Mouse (Mus musculus) midbrain, embryonic 15.5 days (tissue): ENCODE results near the gene 4930550C14Rik. TPM values are rescaled to one million over a fixed set of nuclear protein-coding genes. Genes with fewer than 3 reads are reported as not detected.
A peak's percentile ranks its signal among the peaks of the same experiment; 100 is the strongest.

Source experiments
- ATAC-seq: fragments of 200-750 bp; cut with Nextera tagmentation; replicated peaks from 2 replicates; pipeline ENCODE4 v1.8.0; 2017; ENCODE audit warnings: moderate TSS enrichment
- H3K27ac ChIP-seq: fragments of 300-500 bp; sonication (generic); 2 replicates; pipeline ENCODE4 v1.5.1; 2015; ENCODE audit warnings: mild to moderate bottlenecking, inconsistent platforms
- H3K27me3 ChIP-seq: fragments of 300-500 bp; sonication (generic); replicated peaks from 2 replicates; pipeline ENCODE4 v1.6.1; 2015; ENCODE audit warnings: inconsistent platforms
- H3K36me3 ChIP-seq: fragments of 300-500 bp; sonication (generic); replicated peaks from 2 replicates; pipeline ENCODE4 v1.6.1; 2015; ENCODE audit warnings: inconsistent platforms
- H3K4me1 ChIP-seq: fragments of 300-500 bp; sonication (generic); 2 replicates; pipeline ENCODE4 v1.6.1; 2015; ENCODE audit warnings: inconsistent platforms
- H3K4me2 ChIP-seq: fragments of 300-500 bp; sonication (generic); 2 replicates; pipeline ENCODE4 v1.6.1; 2015; ENCODE audit warnings: inconsistent platforms, mild to moderate bottlenecking, moderate library complexity
- H3K4me3 ChIP-seq: fragments of 300-500 bp; sonication (generic); 2 replicates; pipeline ENCODE4 v1.5.1; 2015; ENCODE audit warnings: mild to moderate bottlenecking, inconsistent platforms
- H3K9ac ChIP-seq: fragments of 300-500 bp; sonication (generic); 2 replicates; pipeline ENCODE4 v1.6.1; 2015; ENCODE audit warnings: mild to moderate bottlenecking, inconsistent platforms
- H3K9me3 ChIP-seq: fragments of 300-500 bp; sonication (generic); 2 replicates; pipeline ENCODE4 v1.6.1; 2016; ENCODE audit warnings: inconsistent platforms
- WGBS: fragments of 180-500 bp; shearing (Covaris S2); methylation state at CpG from one replicate; pipeline ENCODE4 v1.1.7; 2015; ENCODE audit warnings: mixed read lengths; 5-methylcytosine and 5-hydroxymethylcytosine counted together
- polyA plus RNA-seq: library from polyadenylated mRNA; unstranded; fragments of >200 nt; fragmentation: Nextera tagmentation; extraction: Ambion mirVana; gene quantifications from 2 replicates; pipeline ENCODE4 v1.2.1, GENCODE M21; 2015

Gene 4930550C14Rik
- polyA plus RNA-seq, 1 experiment from 2014 or later, result 0.13 TPM

DNA sequence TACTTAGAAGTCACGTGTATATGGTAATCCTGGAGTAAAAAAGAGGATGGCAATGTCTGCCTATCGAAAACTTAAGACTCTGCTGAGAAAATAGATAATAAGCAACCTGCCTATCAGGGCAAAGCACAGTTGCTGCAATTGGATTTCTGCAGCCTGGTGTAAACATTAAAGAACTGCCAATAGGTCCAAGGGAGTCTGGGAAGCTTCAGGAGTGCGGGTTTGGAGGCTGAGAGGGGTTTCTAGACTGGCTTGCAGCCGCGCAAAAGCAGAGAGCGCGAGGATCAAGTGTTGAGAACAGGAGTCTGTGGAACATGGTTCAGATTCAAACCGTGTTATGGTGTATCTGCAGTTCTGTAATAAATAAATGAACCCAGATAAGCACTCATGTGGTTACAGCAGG lies 17.3 kb upstream of the 4930550C14Rik start:
- Histone ChIP-seq H3K4me1 (0 out of 2 replicates have a peak, but pooled peaks cover 3% of the 10 kb centered on the region), H3K36me3 (no peaks in the 10 kb centered on the region), H3K27me3 (0 out of 2 replicates have a peak, but pooled peaks cover 3% of the 10 kb centered on the region), H3K9ac (0 out of 2 replicates have a peak overlapping the region, but pooled peaks have one; percentile 1), H3K4me3 (peak overlapping the region; percentile 71), H3K4me2 (peak overlapping the region; percentile 97), H3K27ac (peak overlapping the region; percentile 76), H3K9me3 (no peaks in the 10 kb centered on the region)
- WGBS, result 4% methylated on average over 8 of the region's 8 CpGs
- peak; percentile 25 for ATAC-seq

DNA sequence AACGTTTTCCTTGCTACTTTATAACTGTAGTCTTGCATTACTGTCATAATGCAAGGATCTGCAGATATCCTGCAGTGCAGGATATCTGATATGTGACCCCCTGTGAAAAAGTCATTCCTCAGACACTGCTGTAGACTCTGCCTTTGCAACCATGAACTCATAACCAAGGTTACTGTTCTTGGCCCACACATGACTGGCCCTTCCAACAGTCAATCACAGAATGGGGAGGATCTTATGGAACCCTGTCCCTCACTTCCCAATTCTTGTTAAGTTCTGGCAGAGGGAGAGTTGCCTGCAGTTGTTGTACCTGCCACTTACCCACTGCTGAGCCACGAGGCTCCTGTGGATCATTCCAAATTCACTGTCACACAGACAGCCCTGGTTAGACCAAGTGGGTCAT lies 14.7 kb upstream of the 4930550C14Rik start:
- Histone ChIP-seq H3K9ac (no peak overlapping the region), H3K9me3 (no peaks in the 10 kb centered on the region), H3K27me3 (0 out of 2 replicates have a peak, but pooled peaks cover 3% of the 10 kb centered on the region), H3K36me3 (no peaks in the 10 kb centered on the region), H3K4me3 (no peak overlapping the region), H3K4me1 (0 out of 2 replicates have a peak, but pooled peaks cover 3% of the 10 kb centered on the region), H3K27ac (no peak overlapping the region), H3K4me2 (no peak overlapping the region)
- 60% methylated on average over 2 of the region's 2 CpGs for WGBS
- no peak for ATAC-seq

DNA sequence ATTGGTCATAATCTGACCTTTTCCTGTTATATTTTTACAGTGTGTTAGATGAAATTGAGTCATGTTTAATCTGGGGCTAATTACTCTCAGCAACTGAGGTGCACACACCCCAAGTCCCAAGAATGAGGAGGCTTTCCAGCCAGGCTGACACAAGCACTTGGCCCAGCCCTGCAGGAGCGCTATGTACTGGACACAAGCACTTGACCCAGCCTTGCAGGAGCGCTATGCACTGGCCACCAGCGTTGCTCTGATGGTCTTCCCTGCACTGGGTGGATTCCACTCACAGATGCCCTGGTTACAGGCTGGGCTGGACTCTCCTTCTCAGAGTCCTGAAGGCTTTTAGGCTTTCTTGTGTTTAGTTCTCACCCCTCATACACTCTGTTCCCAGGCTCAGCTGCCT lies 13.0 kb upstream of the 4930550C14Rik start:
- H3K27ac ChIP-seq, result no peak overlapping the region
- no peak for ATAC-seq
- H3K36me3 ChIP-seq, result no peaks in the 10 kb centered on the region
- H3K9me3 ChIP-seq, result no peaks in the 10 kb centered on the region
- 0 out of 2 replicates have a peak, but pooled peaks cover 3% of the 10 kb centered on the region for H3K27me3 ChIP-seq
- 77% methylated on average over 3 of the region's 3 CpGs for WGBS
- no peak overlapping the region for H3K9ac ChIP-seq
- H3K4me1 ChIP-seq, result 0 out of 2 replicates have a peak, but pooled peaks cover 3% of the 10 kb centered on the region
- no peak overlapping the region for H3K4me2 ChIP-seq
- no peak overlapping the region for H3K4me3 ChIP-seq

DNA sequence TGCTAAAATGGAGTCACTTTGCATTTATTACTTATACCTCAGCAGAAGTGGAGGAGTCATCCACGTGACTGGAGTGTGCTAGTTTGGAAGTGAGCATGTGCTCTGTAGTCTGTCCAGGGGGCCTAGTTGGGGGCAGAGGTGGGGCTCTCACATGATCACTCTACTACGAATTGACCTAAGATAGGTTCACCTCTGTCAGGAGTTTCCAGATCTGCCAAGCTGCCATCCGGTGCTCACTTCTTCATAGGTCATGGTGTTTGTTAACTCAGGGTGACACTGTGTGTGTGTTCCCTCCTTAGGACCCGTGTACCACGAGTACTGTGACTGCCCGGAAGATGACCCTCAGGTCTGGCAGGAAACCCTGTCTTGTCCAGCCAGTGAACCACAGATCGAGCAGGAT lies 12.0 kb upstream of the 4930550C14Rik start:
- Histone ChIP-seq H3K9me3 (no peaks in the 10 kb centered on the region), H3K36me3 (no peaks in the 10 kb centered on the region), H3K27me3 (0 out of 2 replicates have a peak, but pooled peaks cover 3% of the 10 kb centered on the region), H3K4me3 (no peak overlapping the region), H3K27ac (no peak overlapping the region), H3K4me2 (no peak overlapping the region), H3K4me1 (no peaks in the 10 kb centered on the region), H3K9ac (no peak overlapping the region)
- WGBS, result 91% methylated on average over 7 of the region's 7 CpGs
- no peak for ATAC-seq

DNA sequence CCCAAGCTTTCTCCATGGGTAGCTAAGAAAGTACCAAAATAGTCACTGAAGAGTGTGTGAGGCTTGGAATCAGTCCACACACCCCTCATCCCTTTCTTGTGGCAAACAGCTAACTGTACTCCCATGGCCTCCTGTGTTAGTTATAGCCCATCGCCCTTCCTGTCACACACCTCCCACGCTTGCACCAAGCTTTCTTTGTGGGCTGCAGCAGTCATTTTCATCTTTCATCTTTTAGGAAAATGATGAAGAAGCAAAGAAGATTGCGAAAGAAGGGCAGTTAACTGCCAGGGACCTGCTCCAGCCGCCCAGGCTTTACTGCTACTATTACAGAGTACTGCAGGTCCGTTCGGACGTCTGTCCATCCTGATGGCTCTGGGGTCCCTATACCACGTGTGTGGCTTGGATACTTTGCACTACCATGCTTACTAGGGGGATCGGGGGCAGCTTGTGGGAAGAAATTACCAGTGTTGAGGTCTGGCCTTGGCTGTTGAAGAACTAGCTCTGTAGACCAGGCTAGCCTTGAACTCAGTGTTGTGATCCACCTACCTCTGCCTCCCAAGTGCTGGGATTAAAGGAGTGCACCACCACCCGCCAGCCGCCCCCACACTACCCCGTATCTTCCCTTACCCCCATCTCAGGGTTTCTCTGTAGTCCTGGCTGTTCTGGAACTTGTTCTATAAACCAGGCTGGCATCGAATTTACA lies 4.3 kb upstream of the 4930550C14Rik start:
- Histone ChIP-seq H3K4me1 (peaks cover 4% of the 10 kb centered on the region; the same call in 1 of the 2 replicates), H3K27me3 (no peaks in the 10 kb centered on the region), H3K4me2 (no peak overlapping the region), H3K9me3 (no peaks in the 10 kb centered on the region), H3K4me3 (no peak overlapping the region), H3K36me3 (no peaks in the 10 kb centered on the region), H3K27ac (no peak overlapping the region), H3K9ac (no peak overlapping the region)
- ATAC-seq, result no peak
- 83% methylated on average over 13 of the region's 13 CpGs for WGBS

DNA sequence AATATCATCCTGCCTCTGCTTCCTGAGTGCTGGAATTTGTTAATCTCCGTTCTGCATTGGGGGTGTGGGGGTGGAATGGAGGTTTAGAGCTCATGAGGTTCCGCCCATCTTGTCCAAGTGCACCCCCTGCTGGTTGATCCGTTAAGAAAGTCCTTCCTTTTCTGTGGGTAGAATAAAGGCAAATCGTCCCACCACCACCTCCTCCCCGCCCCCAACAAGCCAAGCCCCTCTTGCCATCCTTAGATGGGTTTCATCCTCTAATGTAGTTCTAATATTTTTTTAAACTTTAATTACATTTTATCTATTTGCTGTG lies 3.8 kb upstream of the 4930550C14Rik start:
- H3K4me1 ChIP-seq, result peaks cover 4% of the 10 kb centered on the region; the same call in 1 of the 2 replicates
- no peak overlapping the region for H3K4me2 ChIP-seq
- H3K27me3 ChIP-seq, result no peaks in the 10 kb centered on the region
- WGBS, result 10% methylated on average over 5 of the region's 5 CpGs
- no peak for ATAC-seq
- no peaks in the 10 kb centered on the region for H3K9me3 ChIP-seq
- H3K4me3 ChIP-seq, result no peak overlapping the region
- H3K27ac ChIP-seq, result no peak overlapping the region
- no peak overlapping the region for H3K9ac ChIP-seq
- no peaks in the 10 kb centered on the region for H3K36me3 ChIP-seq

DNA sequence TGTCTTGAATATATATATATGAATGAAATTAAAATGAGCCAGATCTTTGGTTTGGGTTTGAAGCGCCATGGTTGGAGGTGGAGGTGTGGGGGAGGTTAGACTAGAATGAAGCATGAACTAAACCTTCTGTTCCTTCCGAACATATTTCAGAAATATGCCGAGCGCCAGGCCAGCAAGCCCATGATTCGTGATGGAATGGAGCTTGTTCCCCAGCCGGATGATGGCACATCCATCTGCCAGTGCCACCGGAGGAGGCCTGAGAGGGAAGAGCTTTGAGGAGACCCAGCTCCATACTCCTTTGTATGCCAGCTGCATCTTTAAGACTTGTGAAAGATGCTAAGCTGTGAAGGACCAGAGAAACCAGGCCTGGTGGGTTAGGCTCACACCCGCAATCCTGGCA lies 2.6 kb upstream of the 4930550C14Rik start:
- Histone ChIP-seq H3K4me1 (peaks cover 7% of the 10 kb centered on the region; the same call in 1 of the 2 replicates), H3K27me3 (no peaks in the 10 kb centered on the region), H3K9ac (no peak overlapping the region), H3K4me2 (no peak overlapping the region), H3K4me3 (no peak overlapping the region), H3K36me3 (no peaks in the 10 kb centered on the region), H3K27ac (no peak overlapping the region), H3K9me3 (no peaks in the 10 kb centered on the region)
- 93% methylated on average over 8 of the region's 8 CpGs for WGBS
- ATAC-seq, result no peak

DNA sequence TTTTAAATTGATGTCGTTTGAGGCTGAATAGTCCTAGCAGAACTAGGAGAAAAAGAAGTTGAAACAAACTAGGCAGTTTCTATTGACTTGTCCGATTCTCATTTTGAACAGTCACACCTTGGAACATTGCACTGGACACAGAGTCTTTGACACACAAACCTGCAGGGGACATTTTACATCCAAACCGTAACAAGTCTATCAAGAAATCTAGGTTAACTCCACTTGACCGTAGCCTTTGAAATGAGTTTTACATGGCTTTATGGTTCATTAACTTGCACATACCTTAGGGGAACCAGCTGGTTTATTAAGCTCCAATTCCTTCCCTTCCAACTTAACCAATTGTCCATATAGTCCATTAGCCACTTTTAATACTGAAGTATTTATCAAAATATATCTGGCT lies 1.4 kb upstream of the 4930550C14Rik start:
- Histone ChIP-seq H3K9ac (no peak overlapping the region), H3K4me1 (peaks cover 18% of the 10 kb centered on the region), H3K27me3 (no peaks in the 10 kb centered on the region), H3K9me3 (no peaks in the 10 kb centered on the region), H3K27ac (no peak overlapping the region), H3K4me3 (no peak overlapping the region), H3K4me2 (no peak overlapping the region), H3K36me3 (no peaks in the 10 kb centered on the region)
- ATAC-seq, result no peak
- 85% methylated on average over 4 of the region's 4 CpGs for WGBS

DNA sequence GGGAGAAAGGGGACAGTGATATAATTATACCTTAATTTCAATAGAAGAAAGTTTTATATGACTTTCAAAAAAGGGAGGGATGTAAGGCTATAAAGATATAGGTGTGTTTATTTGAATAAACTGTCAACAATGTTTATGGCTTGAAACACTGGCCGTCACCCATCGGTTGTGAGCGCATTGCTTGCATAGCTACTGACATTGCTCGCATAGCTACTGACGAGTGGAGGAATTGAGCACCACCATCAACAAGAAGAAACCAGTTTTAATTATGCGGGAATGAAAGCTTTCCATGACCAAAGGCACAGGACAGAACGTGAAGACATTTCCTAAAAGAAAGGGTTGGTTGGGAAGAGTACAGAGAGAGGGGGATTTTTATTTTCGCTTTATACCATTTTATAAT lies 979 bp upstream of the 4930550C14Rik start:
- H3K4me1 ChIP-seq, result peaks cover 22% of the 10 kb centered on the region
- no peak overlapping the region for H3K4me3 ChIP-seq
- no peak overlapping the region for H3K9ac ChIP-seq
- H3K27ac ChIP-seq, result no peak overlapping the region
- H3K36me3 ChIP-seq, result no peaks in the 10 kb centered on the region
- no peaks in the 10 kb centered on the region for H3K9me3 ChIP-seq
- no peak for ATAC-seq
- H3K4me2 ChIP-seq, result no peak overlapping the region
- no peaks in the 10 kb centered on the region for H3K27me3 ChIP-seq
- 87% methylated on average over 8 of the region's 8 CpGs for WGBS

DNA sequence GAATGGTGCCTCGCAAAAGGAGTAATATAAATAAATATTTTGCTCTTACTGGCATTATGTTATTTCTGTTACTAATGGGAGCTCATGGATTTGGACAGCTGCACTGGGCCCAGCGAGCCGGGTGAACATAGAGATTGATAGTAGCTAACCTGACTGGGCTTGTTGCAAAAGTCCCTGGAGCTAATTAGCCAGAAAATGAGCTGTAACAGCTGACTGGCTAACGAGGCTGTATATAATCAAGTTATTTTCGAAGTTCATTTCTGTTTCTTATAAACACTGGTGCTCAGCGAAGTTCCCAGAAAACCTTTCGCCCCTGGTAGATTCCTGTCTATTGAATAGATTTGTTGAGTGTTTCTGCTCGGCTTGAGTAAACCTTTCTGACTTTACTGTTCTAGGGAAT lies 866 bp downstream of the 4930550C14Rik start:
- WGBS, result 82% methylated on average over 8 of the region's 8 CpGs
- Histone ChIP-seq H3K27ac (no peak overlapping the region), H3K9me3 (no peaks in the 10 kb centered on the region), H3K27me3 (no peaks in the 10 kb centered on the region), H3K9ac (no peak overlapping the region), H3K4me3 (no peak overlapping the region), H3K4me2 (no peak overlapping the region), H3K4me1 (peaks cover 22% of the 10 kb centered on the region), H3K36me3 (no peaks in the 10 kb centered on the region)
- no peak for ATAC-seq

DNA sequence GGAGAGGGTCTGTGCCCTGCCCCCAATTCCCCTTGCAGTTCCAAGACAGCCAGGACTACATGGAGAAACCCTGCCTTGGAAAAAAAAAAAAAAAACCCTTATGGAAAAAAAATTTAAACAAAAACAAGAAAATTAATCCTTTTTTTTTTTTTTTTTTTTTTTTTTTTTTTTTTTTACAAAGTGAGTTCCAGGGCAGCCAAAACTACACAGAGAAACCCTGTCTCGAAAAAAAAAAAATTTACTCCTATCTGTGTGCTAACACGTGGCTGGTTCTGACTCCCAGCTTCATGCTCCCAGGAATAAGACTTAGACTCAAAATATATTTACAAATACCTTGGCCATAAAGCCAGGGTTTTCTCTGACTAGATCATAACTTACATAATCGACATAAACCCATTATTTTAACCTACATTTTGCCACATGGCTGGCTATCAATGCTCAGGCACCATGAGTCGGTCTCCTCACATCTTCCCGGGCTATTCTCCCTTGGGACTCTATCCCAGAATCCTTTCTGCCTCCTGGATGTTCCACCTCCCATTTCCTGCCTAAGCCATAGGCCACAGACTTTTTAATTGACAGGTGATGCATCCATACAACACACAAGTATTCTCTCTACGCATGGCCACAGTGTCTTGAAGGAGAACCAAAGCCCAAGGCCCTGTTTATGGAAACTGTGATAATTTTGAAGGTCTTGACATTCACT lies 2.1 kb downstream of the 4930550C14Rik start:
- no peak overlapping the region for H3K9ac ChIP-seq
- peaks cover 22% of the 10 kb centered on the region for H3K4me1 ChIP-seq
- H3K27me3 ChIP-seq, result no peaks in the 10 kb centered on the region
- H3K36me3 ChIP-seq, result no peaks in the 10 kb centered on the region
- H3K4me3 ChIP-seq, result no peak overlapping the region
- WGBS, result 72% methylated on average over 6 of the region's 6 CpGs
- peak overlapping the region; percentile 94 for H3K27ac ChIP-seq
- peak overlapping the region; percentile 56 for H3K4me2 ChIP-seq
- no peaks in the 10 kb centered on the region for H3K9me3 ChIP-seq
- peak; percentile 78 for ATAC-seq

DNA sequence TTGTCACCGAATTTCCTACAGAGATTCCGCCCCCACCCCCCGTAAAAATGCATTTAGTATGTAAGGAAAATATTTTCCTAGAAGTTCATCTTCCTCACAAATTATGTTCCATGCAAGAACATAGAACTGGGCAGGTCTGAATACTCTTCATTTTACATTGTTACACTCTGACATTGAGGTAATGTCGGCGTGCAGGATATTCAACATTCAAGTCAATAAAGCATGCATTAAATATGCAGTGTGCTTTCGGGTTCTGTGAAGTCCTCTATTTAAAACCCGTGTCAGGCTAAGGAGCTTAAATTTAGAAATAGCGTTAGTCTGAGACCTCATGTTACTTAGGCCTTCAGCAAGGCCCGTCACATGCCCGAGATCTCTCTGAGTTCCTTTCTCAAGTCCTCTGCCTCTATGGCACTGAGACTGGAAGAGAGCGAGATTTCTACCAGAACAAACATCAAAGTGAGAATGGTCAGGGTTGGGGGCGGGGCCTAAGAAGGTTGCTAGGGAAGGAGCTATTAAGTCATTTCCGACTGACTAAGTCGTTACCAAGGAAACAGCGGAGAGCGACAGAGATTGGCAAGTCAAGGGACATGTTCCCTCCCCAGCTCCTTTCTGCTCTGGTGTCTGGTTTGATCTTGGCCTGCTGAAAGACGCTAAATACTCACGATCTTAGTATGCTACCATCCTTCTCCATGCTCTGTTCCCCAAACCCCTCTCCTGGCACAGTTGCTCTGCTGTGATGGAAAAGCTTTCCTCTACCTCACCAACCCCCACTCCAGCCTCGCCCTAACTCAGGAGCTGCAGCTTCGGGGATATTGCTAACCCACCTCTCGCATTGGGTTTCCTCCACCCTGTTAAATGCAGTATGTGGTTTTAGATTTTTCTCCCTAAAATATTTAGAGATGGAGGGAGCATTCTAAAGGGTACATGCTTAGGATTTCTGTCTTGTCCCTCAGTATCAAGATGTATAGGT lies 2.9 kb downstream of the 4930550C14Rik start:
- peaks cover 22% of the 10 kb centered on the region for H3K4me1 ChIP-seq
- peak overlapping the region; percentile 56 for H3K4me2 ChIP-seq
- peak overlapping the region; percentile 94 for H3K27ac ChIP-seq
- no peaks in the 10 kb centered on the region for H3K9me3 ChIP-seq
- peak overlapping the region; percentile 42 for H3K4me3 ChIP-seq
- WGBS, result 16% methylated on average over 21 of the region's 21 CpGs
- no peaks in the 10 kb centered on the region for H3K36me3 ChIP-seq
- H3K9ac ChIP-seq, result peak overlapping the region; percentile 44
- no peaks in the 10 kb centered on the region for H3K27me3 ChIP-seq
- ATAC-seq, result peak; percentile 97
